ENCODE assay signal across 22 mouse cellular contexts in the genomic region with DNA sequence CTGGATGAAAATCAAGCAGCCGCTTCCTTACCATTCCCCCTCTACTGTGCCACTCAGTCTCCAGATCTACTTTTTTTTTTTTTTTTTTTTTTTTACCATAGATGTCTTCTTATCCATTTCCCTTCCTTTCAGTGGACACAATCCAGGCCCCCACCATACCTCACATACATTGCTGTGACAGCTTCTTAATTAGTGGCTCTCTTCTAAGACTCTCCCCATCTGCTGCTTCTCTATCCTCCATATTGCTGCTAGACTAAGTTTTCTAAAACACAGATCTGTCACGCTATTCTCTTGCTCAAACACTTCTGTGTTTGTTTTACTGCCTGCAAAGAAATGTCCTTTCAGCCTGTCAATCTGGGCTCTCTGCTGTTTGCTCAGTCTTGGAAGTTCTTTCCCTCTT. TPM values are rescaled to one million over a fixed set of nuclear protein-coding genes. Genes with fewer than 3 reads are reported as not detected.
DNase-seq lines count a peak whose midpoint lies in the region; ATAC-seq and TF ChIP-seq lines count a peak whose summit lies in the region.
"Had no signal": no experiment of that assay in that cellular context is flagged by ENCODE, and none has a peak within 500 bp of the region (broad histone marks: within the 10 kb centered on the region; RNA-seq: fewer than 3 reads in every experiment).

No protein-coding gene starts in this region.

- no peak for TF ChIP-seq CTCF in brain, embryonic 14.5 days (IDR thresholded peaks at IDR 0.05; ENCODE audit: borderline replicate concordance, extremely low read depth, insufficient read depth, insufficient read length)
- TF ChIP-seq CTCF in forebrain, postnatal 0 days (IDR thresholded peaks at IDR 0.05; ENCODE audit: low read depth): no peak

- peak; percentile 67 for DNase-seq in forebrain, embryonic 14.5 days (ENCODE audit: low spot score)
- DNase-seq in brain, embryonic 14.5 days (ENCODE audit: low read depth): peak; percentile 75
- DNase-seq in brain, embryonic 18.5 days (ENCODE audit: low read depth, low spot score): peak; percentile 70
- peak; percentile 55 for DNase-seq in forebrain, postnatal 0 days
- no peak for DNase-seq in spleen, adult 12 weeks (ENCODE audit: low spot score)
- DNase-seq: adrenal gland, adult 2 months; adrenal gland, postnatal 10 days; adrenal gland, postnatal 25 days; cerebellum, adult 11 months; cerebellum, adult 18-20 months; cerebellum, adult 8-10 months; cerebellum, adult 9-11 months; cerebellum, postnatal 14 days; cerebellum, postnatal 36 days; embryo, embryonic 11 days had no signal

- H3K9me3 ChIP-seq in forebrain, embryonic 14.5 days (replicated peaks; ENCODE audit: control insufficient read depth, low read length): no peaks in the 10 kb centered on the region
- no peaks in the 10 kb centered on the region for H3K9me3 ChIP-seq in forebrain, embryonic 12.5 days
- no peaks in the 10 kb centered on the region for H3K9me3 ChIP-seq in forebrain, postnatal 0 days (ENCODE audit: low read length)
- H3K9me3 ChIP-seq in kidney, embryonic 15.5 days (replicated peaks): no peaks in the 10 kb centered on the region
- H3K9me3 ChIP-seq: embryonic facial prominence, embryonic 13.5 days; embryonic facial prominence, embryonic 15.5 days had no signal

- no peak overlapping the region for H3K27ac ChIP-seq in forebrain, embryonic 14.5 days (ENCODE audit: low read depth, low read length)
- H3K27ac ChIP-seq in forebrain, embryonic 12.5 days: no peak overlapping the region
- H3K27ac ChIP-seq in forebrain, postnatal 0 days (ENCODE audit: low read depth, low read length): no peak overlapping the region
- no peak overlapping the region for H3K27ac ChIP-seq in kidney, embryonic 15.5 days
- H3K27ac ChIP-seq: embryonic facial prominence, embryonic 13.5 days; embryonic facial prominence, embryonic 15.5 days had no signal

- no peaks in the 10 kb centered on the region for H3K36me3 ChIP-seq in forebrain, embryonic 14.5 days (ENCODE audit: control insufficient read depth, insufficient read depth, low read length)
- no peaks in the 10 kb centered on the region for H3K36me3 ChIP-seq in forebrain, embryonic 12.5 days (replicated peaks)
- H3K36me3 ChIP-seq in forebrain, postnatal 0 days (ENCODE audit: insufficient read depth): no peaks in the 10 kb centered on the region
- H3K36me3 ChIP-seq in kidney, embryonic 15.5 days: no peaks in the 10 kb centered on the region
- H3K36me3 ChIP-seq: embryonic facial prominence, embryonic 13.5 days; embryonic facial prominence, embryonic 15.5 days had no signal

- no peak overlapping the region for H3K9ac ChIP-seq in forebrain, embryonic 14.5 days (ENCODE audit: low read length)
- H3K9ac ChIP-seq in forebrain, embryonic 12.5 days: no peak overlapping the region
- no peak overlapping the region for H3K9ac ChIP-seq in forebrain, postnatal 0 days
- no peak overlapping the region for H3K9ac ChIP-seq in kidney, embryonic 15.5 days
- H3K9ac ChIP-seq: embryonic facial prominence, embryonic 13.5 days; embryonic facial prominence, embryonic 15.5 days had no signal

- no peak for TF ChIP-seq POLR2A in brain, embryonic 14.5 days (IDR thresholded peaks at IDR 0.05; ENCODE audit: borderline replicate concordance, extremely low read depth, insufficient read depth, insufficient read length, poor library complexity, severe bottlenecking)

- H3K4me2 ChIP-seq in forebrain, embryonic 14.5 days (ENCODE audit: low read length): no peak overlapping the region
- H3K4me2 ChIP-seq in forebrain, embryonic 12.5 days: no peak overlapping the region
- H3K4me2 ChIP-seq in forebrain, postnatal 0 days (ENCODE audit: low read depth): no peak overlapping the region
- no peak overlapping the region for H3K4me2 ChIP-seq in kidney, embryonic 15.5 days
- H3K4me2 ChIP-seq: embryonic facial prominence, embryonic 13.5 days; embryonic facial prominence, embryonic 15.5 days had no signal

- peaks cover 5% of the 10 kb centered on the region; the same call in 1 of the 2 replicates for H3K4me1 ChIP-seq in forebrain, embryonic 14.5 days (ENCODE audit: control insufficient read depth, insufficient read depth, low read length)
- H3K4me1 ChIP-seq in forebrain, embryonic 12.5 days: peaks cover 10% of the 10 kb centered on the region
- no peaks in the 10 kb centered on the region; the same call in 1 of the 2 replicates for H3K4me1 ChIP-seq in forebrain, postnatal 0 days (ENCODE audit: insufficient read depth)
- no peaks in the 10 kb centered on the region for H3K4me1 ChIP-seq in kidney, embryonic 15.5 days
- H3K4me1 ChIP-seq: embryonic facial prominence, embryonic 13.5 days; embryonic facial prominence, embryonic 15.5 days had no signal

- WGBS in forebrain, embryonic 14.5 days: 56% methylated on average over 2 of the region's 2 CpGs
- 68% methylated on average over 2 of the region's 2 CpGs for WGBS in forebrain, embryonic 12.5 days
- 52% methylated on average over 2 of the region's 2 CpGs for WGBS in forebrain, postnatal 0 days
- WGBS in kidney, embryonic 15.5 days: 64% methylated on average over 2 of the region's 2 CpGs

- no peak overlapping the region for H3K4me3 ChIP-seq in forebrain, embryonic 14.5 days (ENCODE audit: low read depth, low read length)
- H3K4me3 ChIP-seq in forebrain, embryonic 12.5 days (replicated peaks): no peak overlapping the region
- no peak overlapping the region for H3K4me3 ChIP-seq in forebrain, postnatal 0 days (ENCODE audit: low read depth, low read length)
- H3K4me3 ChIP-seq in kidney, embryonic 15.5 days (replicated peaks): no peak overlapping the region
- H3K4me3 ChIP-seq: embryonic facial prominence, embryonic 13.5 days; embryonic facial prominence, embryonic 15.5 days; erythroblast, embryonic 14.5 days had no signal

- ATAC-seq in forebrain, embryonic 14.5 days: peak; percentile 73; the same call in 1 of the 2 replicates
- no peak for ATAC-seq in forebrain, embryonic 12.5 days (ENCODE audit: low FRiP score)
- peak; percentile 85 for ATAC-seq in forebrain, postnatal 0 days
- ATAC-seq in kidney, embryonic 15.5 days (replicated peaks; ENCODE audit: low FRiP score): no peak

- no peaks in the 10 kb centered on the region for H3K27me3 ChIP-seq in forebrain, embryonic 14.5 days (replicated peaks; ENCODE audit: control insufficient read depth, insufficient read depth, low read length)
- no peaks in the 10 kb centered on the region for H3K27me3 ChIP-seq in forebrain, embryonic 12.5 days
- peaks cover 9% of the 10 kb centered on the region; the same call in 1 of the 2 replicates for H3K27me3 ChIP-seq in forebrain, postnatal 0 days (ENCODE audit: insufficient read depth, low read length)
- H3K27me3 ChIP-seq in kidney, embryonic 15.5 days: no peaks in the 10 kb centered on the region
- H3K27me3 ChIP-seq: embryonic facial prominence, embryonic 13.5 days; embryonic facial prominence, embryonic 15.5 days had no signal

RNA-seq across cellular contexts. Expression of a gene that starts 54.9 kb away (rescaled TPM):
- 2.3 and 3.5 TPM in 2 replicates for polyA plus RNA-seq in forebrain, embryonic 14.5 days (2014; fragmentation: Nextera tagmentation; extraction: Ambion mirVana)
- 1.7 and 2.2 TPM in 2 replicates for polyA plus RNA-seq in forebrain, embryonic 12.5 days (2016; fragmentation: Nextera tagmentation; extraction: Ambion mirVana)
- 6.2 and 11.7 TPM in 2 replicates for polyA plus RNA-seq in brain, embryonic 14.5 days (2012; rRNA removed)
- 27.9 and 38.7 TPM in 2 replicates for total RNA-seq in forebrain, postnatal 0 days (2014; rRNA removed)
- polyA plus RNA-seq in forebrain, postnatal 0 days (2015; fragmentation: Nextera tagmentation; extraction: Ambion mirVana): 5.7 and 10.5 TPM in 2 replicates
- polyA plus RNA-seq in kidney, embryonic 15.5 days (2015; fragmentation: Nextera tagmentation; extraction: Ambion mirVana): 0.48 and 1.1 TPM in 2 replicates
- total RNA-seq: common myeloid progenitor, adult 5-6 weeks; MEL had no signal
- polyA plus RNA-seq: erythroblast, embryonic 14.5 days had no signal

Comparison
In these comparisons a context has a peak if more than half of its experiments do, and no peak if none do; other contexts are left out.
1. ATAC-seq: peak in forebrain, embryonic 14.5 days (single experiment) and forebrain, postnatal 0 days (single experiment); none in forebrain, embryonic 12.5 days (single experiment) and kidney, embryonic 15.5 days (single experiment).